ENCODE assay signal across 9 mouse cellular contexts in the genomic region with DNA sequence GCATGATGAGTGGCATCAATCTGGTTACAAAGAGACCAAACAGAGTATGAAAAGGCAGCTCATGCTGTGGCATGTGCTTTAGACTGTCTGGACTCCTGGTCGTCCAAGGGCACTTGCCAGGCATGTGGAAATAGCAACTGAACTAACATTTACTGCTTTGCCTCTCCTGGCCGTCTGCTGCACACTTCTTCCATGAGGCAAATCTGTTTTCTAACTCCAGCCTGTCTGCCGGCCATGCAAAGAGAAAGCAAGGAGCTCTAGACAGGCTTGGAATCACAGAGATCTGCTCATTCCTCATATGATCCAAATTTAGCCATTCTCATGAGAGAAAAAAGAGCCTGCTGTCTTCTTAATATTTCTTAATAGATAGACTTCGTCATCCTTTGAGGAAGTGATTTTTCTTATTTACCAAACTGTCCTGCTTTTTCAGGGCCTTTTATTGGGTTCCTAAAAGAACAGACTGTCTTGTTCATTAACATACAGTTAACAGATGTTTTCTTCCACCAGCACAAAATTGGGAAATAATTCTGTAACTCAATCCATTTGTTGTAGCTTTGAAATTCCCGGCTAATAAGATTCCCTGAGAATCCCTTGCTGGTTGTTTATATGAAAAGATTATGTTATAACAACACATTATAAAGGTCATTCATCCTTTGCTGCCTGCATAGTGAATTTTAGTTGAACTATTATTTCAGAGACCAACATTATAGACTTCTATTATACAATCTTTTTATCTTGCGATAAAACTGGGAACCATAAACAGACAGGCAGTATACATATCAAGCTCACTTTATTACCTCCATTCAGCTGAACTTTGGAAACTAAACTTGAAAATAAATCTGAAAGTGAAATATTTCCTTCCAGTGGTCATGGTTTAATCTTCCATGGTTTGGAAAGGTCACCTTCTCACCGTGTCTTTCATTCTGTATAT.
DNase-seq lines count a peak whose midpoint lies in the region; TF ChIP-seq lines count a peak whose summit lies in the region.
"Had no signal": no experiment of that assay in that cellular context is flagged by ENCODE, and none has a peak within 500 bp of the region (broad histone marks: within the 10 kb centered on the region; RNA-seq: fewer than 3 reads in every experiment).

No protein-coding gene starts in this region.

- DNase-seq in cerebellum, postnatal 10 days = peak; percentile 33 to 48
- DNase-seq in cerebellum, postnatal 4 days (ENCODE audit: low spot score in 2 of 2) = no peak
- DNase-seq in kidney, postnatal 4 days = peak; percentile 2 to 8
- DNase-seq in kidney, adult 18-20 months = no peak
- DNase-seq in gastrocnemius, adult 2 months = peak; percentile 48
- DNase-seq in lung, adult 2 months = peak; percentile 2
- no peak for DNase-seq in thymus, postnatal 14 days
- DNase-seq in cerebellum, adult 2 months = no peak

- no peaks in the 10 kb centered on the region for H3K4me1 ChIP-seq in lung, adult 2 months (ENCODE audit: control insufficient read depth, insufficient read depth, low read length)
- no peaks in the 10 kb centered on the region for H3K4me1 ChIP-seq in cerebellum, adult 2 months (ENCODE audit: control insufficient read depth, insufficient read depth, low read length)
- H3K4me1 ChIP-seq: hindbrain, embryonic 15.5 days had no signal

- WGBS in lung, adult 2 months = 52% methylated on average over 7 of the region's 7 CpGs
- 55% methylated on average over 7 of the region's 7 CpGs for WGBS in cerebellum, adult 2 months

- no peak for TF ChIP-seq POLR2A in lung, adult 2 months (IDR thresholded peaks at IDR 0.05; ENCODE audit: borderline replicate concordance, extremely low read depth, low read depth, low read length)
- TF ChIP-seq POLR2A in cerebellum, adult 2 months (IDR thresholded peaks at IDR 0.05; ENCODE audit: borderline replicate concordance, insufficient read depth, low read length) = no peak

- no peak overlapping the region for H3K4me3 ChIP-seq in gastrocnemius, adult 2 months
- H3K4me3 ChIP-seq in lung, adult 2 months (replicated peaks; ENCODE audit: extremely low read depth, low read depth, low read length) = no peak overlapping the region
- H3K4me3 ChIP-seq in cerebellum, adult 2 months (replicated peaks; ENCODE audit: insufficient read depth, low read depth, low read length) = no peak overlapping the region
- H3K4me3 ChIP-seq: hindbrain, embryonic 15.5 days had no signal

- intact Hi-C loops in gastrocnemius, adult 2 months (cut with DNase I) = no loop called here

- H3K27me3 ChIP-seq in cerebellum, adult 2 months (ENCODE audit: control insufficient read depth, insufficient read depth, low read length) = no peaks in the 10 kb centered on the region
- H3K27me3 ChIP-seq: hindbrain, embryonic 15.5 days had no signal

- H3K27ac ChIP-seq in gastrocnemius, adult 2 months = peak overlapping the region; percentile 74
- H3K27ac ChIP-seq in cerebellum, adult 2 months (ENCODE audit: insufficient read depth, low read length) = no peak overlapping the region
- H3K27ac ChIP-seq: hindbrain, embryonic 15.5 days had no signal

- no peak for TF ChIP-seq CTCF in gastrocnemius, adult 2 months (IDR thresholded peaks at IDR 0.05)
- TF ChIP-seq CTCF in lung, adult 2 months (IDR thresholded peaks at IDR 0.05; ENCODE audit: insufficient read depth, low read length) = no peak
- no peak for TF ChIP-seq CTCF in cerebellum, adult 2 months (IDR thresholded peaks at IDR 0.05; ENCODE audit: borderline replicate concordance, insufficient read depth, low read depth, low read length)

Comparison
In these comparisons a context has a peak if more than half of its experiments do, and no peak if none do; other contexts are left out.
1. DNase-seq: peak in cerebellum, postnatal 10 days (2 of 2), kidney, postnatal 4 days (2 of 2), gastrocnemius, adult 2 months (single experiment) and lung, adult 2 months (single experiment); none in cerebellum, postnatal 4 days (0 of 2), kidney, adult 18-20 months (single experiment), thymus, postnatal 14 days (single experiment) and cerebellum, adult 2 months (0 of 2).